ENCODE assay signal across 7 mouse cellular contexts in the genomic region with DNA sequence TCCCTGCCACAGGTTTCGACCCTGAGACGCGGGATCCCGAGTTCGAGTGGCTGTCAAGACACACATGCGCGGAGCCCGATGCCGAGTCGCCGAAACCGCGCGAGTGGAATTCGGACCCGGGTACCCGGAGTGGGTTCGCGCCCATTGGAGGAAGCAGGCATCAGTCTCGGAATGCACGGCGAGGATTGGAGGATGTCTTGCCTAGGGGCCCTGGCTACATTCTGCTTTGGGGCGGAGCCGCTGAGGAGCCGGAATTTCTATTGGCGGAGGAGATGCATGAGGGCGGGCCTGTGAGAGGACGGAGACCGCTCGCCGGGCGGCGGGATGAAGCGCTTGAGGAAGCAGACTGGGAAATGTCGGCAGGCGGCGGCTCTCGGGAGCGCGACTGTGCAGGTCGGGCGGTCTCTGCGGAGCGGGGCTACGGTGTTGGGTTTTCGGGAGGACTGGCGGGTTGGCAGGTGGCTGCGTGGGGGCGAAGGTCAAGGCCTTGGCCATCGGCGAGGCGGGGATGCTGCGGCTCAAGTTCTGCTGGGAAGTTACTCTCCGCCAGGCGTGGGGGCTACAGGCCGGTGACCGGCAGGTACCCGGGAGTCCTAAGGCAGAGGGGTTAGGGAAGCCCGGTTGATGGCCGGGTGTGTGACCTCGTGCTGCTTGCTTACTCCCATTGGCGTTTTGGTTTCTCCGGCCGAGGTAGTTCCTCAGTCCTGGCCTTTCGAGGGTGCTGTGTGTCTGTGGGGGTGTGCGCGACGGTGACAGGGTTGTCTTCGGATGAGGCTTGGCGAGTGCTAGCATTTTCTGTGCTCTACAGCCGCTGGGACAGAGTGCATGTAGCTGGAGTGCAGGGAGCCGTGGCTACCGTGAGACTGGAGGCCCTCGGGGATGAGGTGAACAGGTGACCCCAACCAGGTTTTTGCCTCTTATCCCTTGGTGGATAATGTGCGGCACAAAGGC. TPM values are rescaled to one million over a fixed set of nuclear protein-coding genes. Genes with fewer than 3 reads are reported as not detected.
A peak's percentile ranks its signal among the peaks of the same experiment; 100 is the strongest.
DNase-seq lines count a peak whose midpoint lies in the region; ATAC-seq lines count a peak whose summit lies in the region.

No protein-coding gene starts in this region.

- H3K27me3 ChIP-seq in embryonic facial prominence, embryonic 10.5 days (replicated peaks; ENCODE audit: low read depth, poor library complexity, severe bottlenecking), result peaks cover 16% of the 10 kb centered on the region
- H3K27me3 ChIP-seq in limb, embryonic 10.5 days (ENCODE audit: low read depth, poor library complexity, severe bottlenecking), result 0 out of 2 replicates have a peak, but pooled peaks cover 10% of the 10 kb centered on the region
- peaks cover 12% of the 10 kb centered on the region; the same call in 1 of the 2 replicates for H3K27me3 ChIP-seq in midbrain, embryonic 13.5 days

- DNase-seq in adrenal gland, postnatal 10 days, result peak; percentile 99
- peak; percentile 97 for DNase-seq in embryonic facial prominence, embryonic 10.5 days (ENCODE audit: low spot score)
- peak; percentile 99 for DNase-seq in kidney, adult 11 months
- DNase-seq in limb, embryonic 10.5 days (ENCODE audit: low spot score), result peak; percentile 93
- peak; percentile 96 for DNase-seq in spleen, adult 12 weeks (ENCODE audit: low spot score)

- no peaks in the 10 kb centered on the region for H3K36me3 ChIP-seq in embryonic facial prominence, embryonic 10.5 days (replicated peaks)
- no peaks in the 10 kb centered on the region for H3K36me3 ChIP-seq in limb, embryonic 10.5 days
- peaks cover 12% of the 10 kb centered on the region for H3K36me3 ChIP-seq in midbrain, embryonic 13.5 days

- H3K27ac ChIP-seq in embryonic facial prominence, embryonic 10.5 days (replicated peaks), result peak overlapping the region; percentile 75
- peak overlapping the region; percentile 82 for H3K27ac ChIP-seq in limb, embryonic 10.5 days
- no peak overlapping the region for H3K27ac ChIP-seq in midbrain, embryonic 13.5 days

- WGBS in embryonic facial prominence, embryonic 10.5 days, result under 1% methylated on average over 75 of the region's 75 CpGs
- under 1% methylated on average over 75 of the region's 75 CpGs for WGBS in limb, embryonic 10.5 days
- WGBS in midbrain, embryonic 13.5 days, result under 1% methylated on average over 75 of the region's 75 CpGs

- H3K9ac ChIP-seq in midbrain, embryonic 13.5 days (replicated peaks), result peak overlapping the region; percentile 81

- peaks cover 27% of the 10 kb centered on the region for H3K4me1 ChIP-seq in embryonic facial prominence, embryonic 10.5 days
- peaks cover 18% of the 10 kb centered on the region for H3K4me1 ChIP-seq in limb, embryonic 10.5 days
- H3K4me1 ChIP-seq in midbrain, embryonic 13.5 days (replicated peaks), result peaks cover 16% of the 10 kb centered on the region

- H3K9me3 ChIP-seq in embryonic facial prominence, embryonic 10.5 days, result no peaks in the 10 kb centered on the region
- H3K9me3 ChIP-seq in limb, embryonic 10.5 days (replicated peaks), result no peaks in the 10 kb centered on the region
- H3K9me3 ChIP-seq in midbrain, embryonic 13.5 days, result no peaks in the 10 kb centered on the region

- ATAC-seq in granulocyte monocyte progenitor cell, adult 5-6 weeks (replicated peaks; ENCODE audit: poor library complexity, severe bottlenecking), result peak; percentile 90
- ATAC-seq in midbrain, embryonic 13.5 days, result peak; percentile 100

- peak overlapping the region; percentile 97 for H3K4me2 ChIP-seq in midbrain, embryonic 13.5 days (replicated peaks)

- peak overlapping the region; percentile 83 for H3K4me3 ChIP-seq in embryonic facial prominence, embryonic 10.5 days
- peak overlapping the region; percentile 88 for H3K4me3 ChIP-seq in limb, embryonic 10.5 days
- peak overlapping the region; percentile 75 for H3K4me3 ChIP-seq in midbrain, embryonic 13.5 days (replicated peaks)

RNA-seq across cellular contexts. Expression of a gene that starts 9.9 kb away (rescaled TPM):
- total RNA-seq in adrenal gland, postnatal 10 days (2021), result 10 to 100 TPM; 20.4 to 25.4 TPM
- 25.0 and 25.2 TPM in 2 replicates for polyA plus RNA-seq in embryonic facial prominence, embryonic 10.5 days (2016; fragmentation: Nextera tagmentation; extraction: Ambion mirVana)
- total RNA-seq in granulocyte monocyte progenitor cell, adult 5-6 weeks (2014; fragmentation: Nextera tagmentation), result 31.5 and 52.6 TPM in 2 replicates
- 21.1 and 24.6 TPM in 2 replicates for total RNA-seq in granulocyte monocyte progenitor cell, adult 5-6 weeks (2017)
- polyA plus RNA-seq in limb, embryonic 10.5 days (2016; fragmentation: Nextera tagmentation; extraction: Ambion mirVana), result 22.7 and 22.8 TPM in 2 replicates
- 25.4 and 30.4 TPM in 2 replicates for polyA plus RNA-seq in midbrain, embryonic 13.5 days (2015; fragmentation: Nextera tagmentation; extraction: Ambion mirVana)

RNA-seq across cellular contexts. Expression of a gene that starts 37.0 kb away (rescaled TPM):
- 10 to 100 TPM; 39.2 to 40.3 TPM for total RNA-seq in adrenal gland, postnatal 10 days (2021)
- polyA plus RNA-seq in embryonic facial prominence, embryonic 10.5 days (2016; fragmentation: Nextera tagmentation; extraction: Ambion mirVana), result 265 and 267 TPM in 2 replicates
- 90.7 and 105 TPM in 2 replicates for total RNA-seq in granulocyte monocyte progenitor cell, adult 5-6 weeks (2014; fragmentation: Nextera tagmentation)
- 167 and 170 TPM in 2 replicates for total RNA-seq in granulocyte monocyte progenitor cell, adult 5-6 weeks (2017)
- polyA plus RNA-seq in limb, embryonic 10.5 days (2016; fragmentation: Nextera tagmentation; extraction: Ambion mirVana), result 270 and 284 TPM in 2 replicates
- polyA plus RNA-seq in midbrain, embryonic 13.5 days (2015; fragmentation: Nextera tagmentation; extraction: Ambion mirVana), result 147 and 153 TPM in 2 replicates

RNA-seq across cellular contexts. Expression of a gene that starts 50.3 kb away (rescaled TPM):
- total RNA-seq in adrenal gland, postnatal 10 days (2021), result 10 to 100 TPM; 24.0 to 24.7 TPM
- polyA plus RNA-seq in embryonic facial prominence, embryonic 10.5 days (2016; fragmentation: Nextera tagmentation; extraction: Ambion mirVana), result 15.9 and 17.9 TPM in 2 replicates
- 37.9 and 42.6 TPM in 2 replicates for total RNA-seq in granulocyte monocyte progenitor cell, adult 5-6 weeks (2014; fragmentation: Nextera tagmentation)
- total RNA-seq in granulocyte monocyte progenitor cell, adult 5-6 weeks (2017), result 11.3 and 26.3 TPM in 2 replicates
- 15.6 and 17.3 TPM in 2 replicates for polyA plus RNA-seq in limb, embryonic 10.5 days (2016; fragmentation: Nextera tagmentation; extraction: Ambion mirVana)
- polyA plus RNA-seq in midbrain, embryonic 13.5 days (2015; fragmentation: Nextera tagmentation; extraction: Ambion mirVana), result 14.6 and 15.7 TPM in 2 replicates

RNA-seq across cellular contexts. Expression of a gene that starts 51.1 kb away (rescaled TPM):
- total RNA-seq in adrenal gland, postnatal 10 days (2021), result 10 to 100 TPM in 1 of 2 experiments, 1 to 10 TPM in 1; 9.5 to 15.8 TPM
- polyA plus RNA-seq in embryonic facial prominence, embryonic 10.5 days (2016; fragmentation: Nextera tagmentation; extraction: Ambion mirVana), result 10.8 and 15.5 TPM in 2 replicates
- 10.4 and 16.6 TPM in 2 replicates for total RNA-seq in granulocyte monocyte progenitor cell, adult 5-6 weeks (2014; fragmentation: Nextera tagmentation)
- total RNA-seq in granulocyte monocyte progenitor cell, adult 5-6 weeks (2017), result 5.0 and 6.1 TPM in 2 replicates
- polyA plus RNA-seq in limb, embryonic 10.5 days (2016; fragmentation: Nextera tagmentation; extraction: Ambion mirVana), result 7.7 and 10.1 TPM in 2 replicates
- 2.8 and 3.0 TPM in 2 replicates for polyA plus RNA-seq in midbrain, embryonic 13.5 days (2015; fragmentation: Nextera tagmentation; extraction: Ambion mirVana)

RNA-seq across cellular contexts. Expression of a gene that starts 58.2 kb away (rescaled TPM):
- total RNA-seq in adrenal gland, postnatal 10 days (2021), result 10 to 100 TPM; 29.4 to 29.9 TPM
- 70.8 and 78.6 TPM in 2 replicates for polyA plus RNA-seq in embryonic facial prominence, embryonic 10.5 days (2016; fragmentation: Nextera tagmentation; extraction: Ambion mirVana)
- total RNA-seq in granulocyte monocyte progenitor cell, adult 5-6 weeks (2014; fragmentation: Nextera tagmentation), result 57.1 and 62.4 TPM in 2 replicates
- 81.6 and 86.4 TPM in 2 replicates for total RNA-seq in granulocyte monocyte progenitor cell, adult 5-6 weeks (2017)
- 73.9 and 77.2 TPM in 2 replicates for polyA plus RNA-seq in limb, embryonic 10.5 days (2016; fragmentation: Nextera tagmentation; extraction: Ambion mirVana)
- 48.3 and 51.1 TPM in 2 replicates for polyA plus RNA-seq in midbrain, embryonic 13.5 days (2015; fragmentation: Nextera tagmentation; extraction: Ambion mirVana)
